Mouse (Mus musculus): ENCODE measurements around the gene Preb.
A peak's percentile ranks its signal among the peaks of the same experiment; 100 is the strongest.

Preb gene

GRCm38 (mm10) chr5:30954065-30954464 lies 6.1 kb downstream of the Preb start:
- DNase-seq: no peak

- no peak for DNase-seq
These were observed 7.6 kb downstream of the Preb start for GRCm38 (mm10) chr5:30952551-30952950.

GRCm38 (mm10) chr5:30951706-30952105 lies 8.5 kb downstream of the Preb start:
- no peak for DNase-seq

GRCm38 (mm10) chr5:30950922-30951321 lies 9.2 kb downstream of the Preb start:
- no peak for DNase-seq

GRCm38 (mm10) chr5:30950451-30950850 lies 9.7 kb downstream of the Preb start:
- no peak for DNase-seq

GRCm38 (mm10) chr5:30949654-30950326 lies 10.4 kb downstream of the Preb start:
- DNase-seq: peak; percentile 77

GRCm38 (mm10) chr5:30948620-30949019 lies 11.5 kb downstream of the Preb start:
- DNase-seq: no peak

- DNase-seq: peak; percentile 73
These were observed 15.0 kb downstream of the Preb start, which contains the start of gene Cgref1 for GRCm38 (mm10) chr5:30944956-30945781. Gene Cgref1 (minus strand): TSS chr5:30945591.

- DNase-seq: no peak
These were observed 15.8 kb downstream of the Preb start for GRCm38 (mm10) chr5:30944344-30944743.

GRCm38 (mm10) chr5:30943004-30943403 lies 17.2 kb downstream of the Preb start:
- DNase-seq: no peak

- DNase-seq: no peak
These were observed 25.3 kb downstream of the Preb start for GRCm38 (mm10) chr5:30934725-30935461.

GRCm38 (mm10) chr5:30933705-30934104 lies 26.5 kb downstream of the Preb start:
- DNase-seq: no peak

- no peak for DNase-seq
These were observed 28.8 kb downstream of the Preb start for GRCm38 (mm10) chr5:30931378-30931777.

GRCm38 (mm10) chr5:30930846-30931245 lies 29.3 kb downstream of the Preb start:
- peak; percentile 17 for DNase-seq

- DNase-seq: peak; percentile 83
These were observed 30.0 kb downstream of the Preb start for GRCm38 (mm10) chr5:30930121-30930520.

GRCm38 (mm10) chr5:30927945-30928529 lies 32.1 kb downstream of the Preb start:
- DNase-seq: no peak

GRCm38 (mm10) chr5:30926073-30926472 lies 34.1 kb downstream of the Preb start:
- DNase-seq: no peak

GRCm38 (mm10) chr5:30925217-30925616 lies 34.9 kb downstream of the Preb start:
- no peak for DNase-seq

- DNase-seq: no peak
These were observed 35.5 kb downstream of the Preb start for GRCm38 (mm10) chr5:30924614-30925013.

- no peak for DNase-seq
These were observed 37.0 kb downstream of the Preb start for GRCm38 (mm10) chr5:30923119-30923518.

GRCm38 (mm10) chr5:30922581-30923041 lies 37.5 kb downstream of the Preb start:
- no peak for DNase-seq

GRCm38 (mm10) chr5:30921256-30922033 lies 38.7 kb downstream of the Preb start, which contains the start of gene Khk:
Gene Khk (plus strand): TSS chr5:30921431.
- DNase-seq: peak; percentile 95
